Mouse (Mus musculus) hindbrain, postnatal 0 days (tissue): ENCODE results near the gene Arl6ip4. TPM values are rescaled to one million over a fixed set of nuclear protein-coding genes. Genes with fewer than 3 reads are reported as not detected.

Source experiments
- ATAC-seq: fragments of 200-750 bp; cut with Nextera tagmentation; 2 replicates; pipeline ENCODE4 v1.8.0; 2017; ENCODE audit warnings: mild to moderate bottlenecking, moderate TSS enrichment, moderate library complexity
- DNase-seq: peaks from one replicate; pipeline ENCODE4 v3.0.0-alpha.2; 2015; ENCODE audit warnings: low spot score
- H3K27ac ChIP-seq: fragments of 300-500 bp; sonication (generic); 2 replicates; pipeline ENCODE4 v1.5.1; 2014; ENCODE audit warnings: mild to moderate bottlenecking
- H3K27me3 ChIP-seq: fragments of 300-500 bp; sonication (generic); 2 replicates; pipeline ENCODE4 v1.6.1; 2014; ENCODE audit warnings: low read length, mixed read lengths; ENCODE audit not compliant: insufficient read depth
- H3K36me3 ChIP-seq: fragments of 300-500 bp; sonication (generic); 2 replicates; pipeline ENCODE4 v1.6.1; 2014; ENCODE audit warnings: low read length, mixed read lengths; ENCODE audit not compliant: insufficient read depth
- H3K4me1 ChIP-seq: fragments of 300-500 bp; sonication (generic); 2 replicates; pipeline ENCODE4 v1.6.1; 2014; ENCODE audit warnings: antibody characterized with exemption, low read length, mixed read lengths; ENCODE audit not compliant: insufficient read depth
- H3K4me2 ChIP-seq: fragments of 300-500 bp; sonication (generic); 2 replicates; pipeline ENCODE4 v1.6.1; 2014; ENCODE audit warnings: low read depth, mild to moderate bottlenecking, low read length, moderate library complexity, mixed read lengths
- H3K4me3 ChIP-seq: fragments of 300-500 bp; sonication (generic); 2 replicates; pipeline ENCODE4 v1.5.1; 2014; ENCODE audit warnings: low read length
- H3K9ac ChIP-seq: fragments of 300-500 bp; sonication (generic); replicated peaks from 2 replicates; pipeline ENCODE4 v1.6.1; 2014; ENCODE audit warnings: mild to moderate bottlenecking, low read length, moderate library complexity, mixed read lengths
- H3K9me3 ChIP-seq: fragments of 300-500 bp; sonication (generic); 2 replicates; pipeline ENCODE4 v1.6.1; 2016; ENCODE audit warnings: low read length, mixed read lengths
- CTCF ChIP-seq: IDR thresholded peaks from 2 replicates; pipeline ENCODE4 v1.5.1; 2016; ENCODE audit warnings: antibody characterized with exemption, control low read depth, low read depth
- WGBS: fragments of 180-500 bp; shearing (Covaris S2); extraction: QIAGEN DNeasy Blood & Tissue Kit; methylation state at CpG from one replicate; pipeline ENCODE4 v1.1.7; 2014; 5-methylcytosine and 5-hydroxymethylcytosine counted together
- polyA plus RNA-seq: library from polyadenylated mRNA; unstranded; fragments of >200 nt; fragmentation: Nextera tagmentation; extraction: Ambion mirVana; gene quantifications from 2 replicates; pipeline ENCODE4 v1.2.1, GENCODE M21; 2015
- total RNA-seq: library from RNA; depleted of rRNA; stranded (reverse); fragments of >200 nt; gene quantifications from 2 replicates; pipeline ENCODE4 v1.2.3, GENCODE M21; 2014

Gene Arl6ip4
- total and polyA plus RNA-seq, 2 experiments from 2014 or later, result 32.5 to 121 TPM

DNA sequence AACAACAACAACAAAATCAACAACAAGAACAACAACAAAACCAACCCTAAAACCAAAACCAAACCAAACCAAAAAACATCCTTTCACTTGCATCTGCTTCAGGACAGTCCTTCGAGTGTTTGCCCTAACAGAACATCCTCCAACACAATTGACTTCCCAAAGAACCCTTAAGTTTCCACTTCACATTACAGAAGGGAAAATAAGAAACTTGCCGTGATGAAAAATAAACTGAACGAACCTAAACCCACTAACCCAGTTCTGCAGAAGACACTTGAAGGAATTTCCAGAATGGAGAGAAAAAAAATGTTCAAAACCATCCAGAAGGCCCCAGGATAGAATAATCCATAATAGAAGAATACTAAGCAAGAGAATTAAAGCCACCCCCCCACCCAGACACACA, 12.9 kb upstream of the Arl6ip4 start:
- H3K4me3 ChIP-seq, result no peak overlapping the region
- ATAC-seq, result no peak
- H3K9me3 ChIP-seq, result no peaks in the 10 kb centered on the region
- H3K4me2 ChIP-seq, result no peak overlapping the region
- no peak overlapping the region for H3K27ac ChIP-seq
- no peaks in the 10 kb centered on the region for H3K4me1 ChIP-seq
- H3K36me3 ChIP-seq, result no peaks in the 10 kb centered on the region
- H3K9ac ChIP-seq, result no peak overlapping the region
- no peak for TF ChIP-seq CTCF
- DNase-seq, result no peak
- no peaks in the 10 kb centered on the region for H3K27me3 ChIP-seq
- 84% methylated on average over 3 of the region's 3 CpGs for WGBS

DNA sequence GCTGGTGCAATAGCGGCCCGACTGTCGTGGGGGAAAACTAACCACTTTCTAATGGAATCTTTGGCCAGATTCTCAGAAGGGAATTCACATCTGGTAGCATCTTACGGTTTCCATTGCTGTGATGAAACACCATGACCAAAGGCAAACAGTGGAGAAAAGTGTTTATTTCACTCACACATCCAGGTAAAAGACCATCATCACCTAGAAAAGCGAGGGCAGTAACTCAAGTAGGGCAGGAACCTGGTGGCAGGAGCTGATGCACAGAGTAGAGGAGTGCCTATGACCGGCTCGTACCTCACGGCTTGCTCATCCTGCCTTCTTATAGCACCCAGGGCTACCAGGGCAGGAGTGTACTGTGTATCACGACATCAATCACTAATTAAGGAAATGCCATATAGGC, 12.3 kb upstream of the Arl6ip4 start:
- Histone ChIP-seq H3K27me3 (no peaks in the 10 kb centered on the region), H3K4me1 (no peaks in the 10 kb centered on the region), H3K9ac (no peak overlapping the region), H3K27ac (no peak overlapping the region), H3K4me2 (no peak overlapping the region), H3K9me3 (no peaks in the 10 kb centered on the region), H3K4me3 (no peak overlapping the region), H3K36me3 (no peaks in the 10 kb centered on the region)
- no peak for ATAC-seq
- DNase-seq, result no peak
- TF ChIP-seq CTCF, result no peak
- WGBS, result 94% methylated on average over 9 of the region's 9 CpGs

DNA sequence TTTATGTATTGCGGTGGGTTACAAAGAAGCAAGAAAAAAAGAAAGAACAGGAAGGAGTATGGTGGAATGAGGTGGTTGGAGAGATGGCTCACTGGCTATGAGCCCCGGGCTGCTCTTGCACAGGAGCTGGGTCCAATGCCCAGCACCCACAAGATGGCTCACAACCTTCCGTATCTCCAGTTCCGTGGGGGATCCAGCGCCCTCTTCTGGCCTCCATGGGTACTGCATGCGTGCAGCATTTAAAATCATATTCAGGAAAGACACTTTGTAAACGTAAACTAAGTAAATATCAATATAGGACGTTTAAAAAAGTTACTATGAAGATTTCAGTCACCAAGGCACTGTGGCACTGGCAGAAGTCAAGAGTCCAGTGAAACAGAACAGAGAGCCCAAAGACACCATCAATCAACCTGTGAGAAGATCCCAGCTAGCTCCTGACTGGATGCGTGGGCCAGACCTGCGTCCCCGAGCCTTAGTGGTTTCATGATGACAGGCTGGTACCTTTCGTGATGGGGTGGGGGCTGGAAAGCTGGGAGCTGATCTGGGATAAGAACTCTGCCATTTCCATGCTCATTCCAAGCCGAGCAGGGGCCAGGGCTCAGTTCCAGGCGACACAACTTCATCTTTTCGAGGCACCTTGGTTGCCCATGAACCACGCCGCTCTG, 4.7 kb upstream of the Arl6ip4 start:
- no peak; the same call in 1 of the 2 replicates for ATAC-seq
- peak overlapping the region; percentile 96 for H3K4me2 ChIP-seq
- H3K27me3 ChIP-seq, result no peaks in the 10 kb centered on the region
- peak overlapping the region; percentile 93 for H3K27ac ChIP-seq
- H3K4me1 ChIP-seq, result peaks cover 7% of the 10 kb centered on the region
- H3K36me3 ChIP-seq, result no peaks in the 10 kb centered on the region
- DNase-seq, result peak; percentile 55
- H3K4me3 ChIP-seq, result peak overlapping the region; percentile 65
- H3K9ac ChIP-seq, result peak overlapping the region; percentile 62
- H3K9me3 ChIP-seq, result no peaks in the 10 kb centered on the region
- peak; percentile 86 for TF ChIP-seq CTCF
- WGBS, result 25% methylated on average over 17 of the region's 17 CpGs

DNA sequence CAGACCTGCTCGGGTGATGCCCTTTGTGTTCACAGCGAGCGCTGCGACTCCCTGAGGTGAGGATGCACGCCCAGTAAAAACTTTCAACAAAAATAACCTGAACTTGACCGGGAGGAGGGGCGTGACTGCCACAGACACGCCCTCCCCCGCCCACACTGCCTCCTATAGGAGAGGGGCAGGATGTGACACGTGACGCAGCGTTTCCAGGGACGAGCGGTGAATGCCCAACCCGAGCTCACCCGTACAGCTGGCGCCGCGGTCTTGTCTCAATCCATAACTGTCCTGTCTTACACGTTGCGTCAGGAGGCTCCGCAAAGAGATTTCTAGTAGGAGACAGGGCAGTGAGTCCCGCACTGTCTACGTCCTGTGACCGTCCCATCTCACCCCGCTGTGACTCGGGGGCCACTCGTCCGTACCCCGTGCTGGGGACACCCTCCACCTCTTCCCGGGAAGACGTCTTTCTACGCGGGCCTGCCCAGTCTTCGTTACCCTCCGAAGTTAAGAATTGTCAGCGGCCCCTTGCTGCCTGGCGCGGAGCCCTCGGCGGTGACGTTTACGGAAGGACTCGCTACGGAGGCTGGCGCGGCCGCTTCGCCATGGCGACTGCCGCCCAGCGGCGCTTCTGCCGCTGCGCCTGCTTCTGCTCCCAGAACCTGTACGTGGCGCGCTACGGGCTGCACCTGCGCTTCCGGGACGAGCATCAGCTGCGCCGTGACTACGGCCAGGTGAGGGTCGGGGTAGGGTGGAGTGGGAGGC, 4.0 kb upstream of the Arl6ip4 start, which contains the start of gene Ogfod2:
Gene Ogfod2 (plus strand): TSS at position 556 of the 756 bp plus-strand sequence.
- Histone ChIP-seq H3K4me2 (peak within 1 kb of the TSS; percentile 96), H3K9me3 (no peaks in the 10 kb centered on the region), H3K27me3 (no peaks in the 10 kb centered on the region), H3K9ac (peak within 1 kb of the TSS; percentile 62), H3K36me3 (no peaks in the 10 kb centered on the region), H3K27ac (peak within 1 kb of the TSS; percentile 93), H3K4me3 (peak within 1 kb of the TSS; percentile 65), H3K4me1 (peaks cover 13% of the 10 kb centered on the region)
- TF ChIP-seq CTCF, result peak; percentile 61
- ATAC-seq (peak; percentile 96), DNase-seq (peak; percentile 98)
- 1% methylated on average over 64 of the region's 66 CpGs for WGBS

- Histone ChIP-seq H3K4me1 (peaks cover 17% of the 10 kb centered on the region), H3K4me3 (peak overlapping the region; percentile 65), H3K9me3 (no peaks in the 10 kb centered on the region), H3K9ac (peak overlapping the region; percentile 62), H3K36me3 (no peaks in the 10 kb centered on the region), H3K27me3 (no peaks in the 10 kb centered on the region), H3K4me2 (peak overlapping the region; percentile 96), H3K27ac (peak overlapping the region; percentile 93)
- TF ChIP-seq CTCF, result no peak
- WGBS, result 1% methylated on average over 18 of the region's 18 CpGs
- DNase-seq (peak; percentile 51), ATAC-seq (no peak)
These were observed 3.4 kb upstream of the Arl6ip4 start for GRCm38 (mm10) chr5:124112531-124112930.

DNA sequence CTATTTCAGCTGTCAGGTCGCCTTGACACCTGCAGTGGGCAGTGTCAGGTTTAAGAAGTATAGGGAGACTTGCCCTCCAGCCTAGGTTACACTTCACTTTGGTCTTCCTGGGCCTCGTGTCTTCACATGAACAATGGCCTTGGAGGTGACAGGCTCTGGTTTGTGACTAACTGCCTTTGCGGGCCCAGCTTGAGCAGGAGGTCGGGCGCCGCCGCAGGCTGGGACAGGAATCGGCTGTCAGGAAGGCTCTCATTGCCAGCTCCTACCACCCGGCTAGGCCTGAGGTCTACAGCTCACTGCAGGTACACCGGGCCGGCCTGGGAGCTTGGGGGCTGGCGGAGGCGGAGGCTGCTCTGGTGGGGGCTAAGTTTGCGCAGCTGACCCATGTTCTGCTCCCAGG, 2.9 kb upstream of the Arl6ip4 start:
- peak; percentile 68 for TF ChIP-seq CTCF
- Histone ChIP-seq H3K9me3 (no peaks in the 10 kb centered on the region), H3K9ac (peak overlapping the region; percentile 62), H3K4me3 (peak overlapping the region; percentile 65), H3K27me3 (no peaks in the 10 kb centered on the region), H3K27ac (peak overlapping the region; percentile 93; the same call in 1 of the 2 replicates), H3K4me1 (peaks cover 17% of the 10 kb centered on the region), H3K36me3 (no peaks in the 10 kb centered on the region; the same call in 1 of the 2 replicates), H3K4me2 (peak overlapping the region; percentile 96)
- DNase-seq, result peak; percentile 69
- whole genome bisulfite sequencing, result 19% methylated on average over 13 of the region's 14 CpGs
- ATAC-seq, result no peak
